Mouse (Mus musculus) bone marrow macrophage, adult 2 months (primary cell): ENCODE data around the gene Dcst2.

Experiments
- CTCF ChIP-seq: IDR thresholded peaks from 2 replicates; pipeline ENCODE4 v1.5.1; 2012; ENCODE audit warnings: low read depth, mild to moderate bottlenecking, low read length, moderate library complexity
- POLR2A ChIP-seq: IDR thresholded peaks from 2 replicates; pipeline ENCODE4 v1.6.1; 2012; ENCODE audit warnings: mild to moderate bottlenecking, low read depth, low read length, borderline replicate concordance

- TF ChIP-seq CTCF (no peak), POLR2A (no peak)
Measured at GRCm38 (mm10) chr3:89394894-89395256, 33.1 kb downstream of the Dcst2 start.
